Mouse (Mus musculus) adrenal gland, adult (tissue): ENCODE results near the gene Bcam.
A peak's percentile ranks its signal among the peaks of the same experiment; 100 is the strongest.

Experiments used
- DNase-seq, 2 experiments: peaks; one replicate each; pipeline ENCODE4 v3.0.0; 2022 to 2023; ENCODE audit warnings: low spot score in 1 of 2; ENCODE audit not compliant: inconsistent age in 2 of 2

Bcam gene

GRCm38 (mm10) chr7:19754065-19754464 is 16.8 kb downstream of the Bcam start:
- peak in 1 of 2 experiments; percentile 41 for DNase-seq

GRCm38 (mm10) chr7:19753587-19753986 is 17.2 kb downstream of the Bcam start:
- DNase-seq, result peak in 1 of 2 experiments; percentile 72

GRCm38 (mm10) chr7:19752652-19753051 is 18.2 kb downstream of the Bcam start:
- DNase-seq, result peak in 1 of 2 experiments; percentile 75

- peak; percentile 60 to 80 for DNase-seq
Observed at GRCm38 (mm10) chr7:19751070-19751383, 19.8 kb downstream of the Bcam start.

- peak; percentile 95 to 97 for DNase-seq
Observed at GRCm38 (mm10) chr7:19750217-19751069, 20.4 kb downstream of the Bcam start, which contains the start of gene Nectin2. Nectin2 (minus strand) TSS chr7:19750483.

- DNase-seq, result peak; percentile 99 to 100
Observed at GRCm38 (mm10) chr7:19749389-19750216, 21.2 kb downstream of the Bcam start.

GRCm38 (mm10) chr7:19748219-19749195 is 22.3 kb downstream of the Bcam start:
- DNase-seq, result peak in 1 of 2 experiments; percentile 81

GRCm38 (mm10) chr7:19747420-19748218 is 23.2 kb downstream of the Bcam start:
- peak; percentile 60 to 88 for DNase-seq

GRCm38 (mm10) chr7:19746426-19747201 is 24.2 kb downstream of the Bcam start:
- DNase-seq, result peak; percentile 64 to 80

- DNase-seq, result peak; percentile 52 to 71
Observed at GRCm38 (mm10) chr7:19745971-19746370, 24.8 kb downstream of the Bcam start.

- DNase-seq, result peak; percentile 89 to 91
Observed at GRCm38 (mm10) chr7:19744590-19745385, 26.0 kb downstream of the Bcam start.

- peak; percentile 42 to 72 for DNase-seq
Observed at GRCm38 (mm10) chr7:19743791-19744190, 27.0 kb downstream of the Bcam start.

- no peak for DNase-seq
Observed at GRCm38 (mm10) chr7:19742468-19742867, 28.3 kb downstream of the Bcam start.

GRCm38 (mm10) chr7:19741329-19742031 is 29.3 kb downstream of the Bcam start:
- DNase-seq, result peak; percentile 53 to 67

GRCm38 (mm10) chr7:19740269-19740668 is 30.5 kb downstream of the Bcam start:
- peak; percentile 54 to 59 for DNase-seq

GRCm38 (mm10) chr7:19738771-19739170 is 32.0 kb downstream of the Bcam start:
- DNase-seq, result peak in 1 of 2 experiments; percentile 46

GRCm38 (mm10) chr7:19736389-19737057 is 34.3 kb downstream of the Bcam start:
- DNase-seq, result no peak
